Mouse (Mus musculus): ENCODE data around the gene Tef. TPM values are rescaled to one million over a fixed set of nuclear protein-coding genes. Genes with fewer than 3 reads are reported as not detected.

Gene Tef
- total RNA-seq (2023), result 22.0 TPM

DNA sequence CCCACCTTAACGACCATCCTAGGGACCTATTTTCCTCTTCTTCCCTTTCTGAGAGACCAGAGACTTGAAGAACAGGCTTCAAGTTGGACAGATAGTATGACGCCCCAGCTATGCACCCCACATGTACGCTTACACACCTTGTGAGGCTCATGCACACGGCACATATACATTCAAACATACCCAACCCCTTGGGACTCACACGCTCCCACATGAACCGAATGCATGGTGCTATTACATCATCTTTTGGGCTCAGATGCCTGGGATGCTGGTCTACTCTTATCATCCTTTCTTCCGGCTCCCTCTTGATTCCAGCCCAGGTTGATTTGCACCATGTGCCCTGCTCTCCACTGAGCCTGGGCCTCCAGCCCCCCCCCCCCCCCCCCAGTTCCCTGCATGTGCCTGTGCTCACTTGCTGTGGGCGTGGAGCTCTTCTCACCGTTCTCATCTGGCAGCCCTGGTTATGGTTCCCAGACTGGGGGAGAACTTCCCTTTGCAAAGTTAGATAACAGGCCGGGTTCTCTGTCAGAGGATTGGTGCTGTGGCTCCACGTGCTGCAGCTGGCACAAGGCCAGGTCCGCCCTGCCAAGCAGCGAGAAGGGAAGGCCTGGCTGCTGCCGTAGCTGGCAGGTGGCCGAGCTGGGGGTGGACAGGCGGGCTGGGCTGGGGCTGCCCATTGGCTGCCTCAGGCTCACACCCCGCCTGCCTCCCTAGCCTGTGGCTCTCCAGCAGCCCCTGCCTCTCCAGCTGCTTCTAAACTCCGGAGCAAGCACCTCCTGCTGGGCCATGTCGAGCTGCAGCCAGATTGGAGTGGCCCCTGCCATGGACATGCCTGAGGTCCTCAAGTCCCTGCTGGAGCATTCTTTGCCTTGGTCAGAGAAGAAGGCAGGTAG is at the start of gene Tef:
Tef (plus strand) TSS at position 421 of the 890 bp plus-strand sequence.

DNA sequence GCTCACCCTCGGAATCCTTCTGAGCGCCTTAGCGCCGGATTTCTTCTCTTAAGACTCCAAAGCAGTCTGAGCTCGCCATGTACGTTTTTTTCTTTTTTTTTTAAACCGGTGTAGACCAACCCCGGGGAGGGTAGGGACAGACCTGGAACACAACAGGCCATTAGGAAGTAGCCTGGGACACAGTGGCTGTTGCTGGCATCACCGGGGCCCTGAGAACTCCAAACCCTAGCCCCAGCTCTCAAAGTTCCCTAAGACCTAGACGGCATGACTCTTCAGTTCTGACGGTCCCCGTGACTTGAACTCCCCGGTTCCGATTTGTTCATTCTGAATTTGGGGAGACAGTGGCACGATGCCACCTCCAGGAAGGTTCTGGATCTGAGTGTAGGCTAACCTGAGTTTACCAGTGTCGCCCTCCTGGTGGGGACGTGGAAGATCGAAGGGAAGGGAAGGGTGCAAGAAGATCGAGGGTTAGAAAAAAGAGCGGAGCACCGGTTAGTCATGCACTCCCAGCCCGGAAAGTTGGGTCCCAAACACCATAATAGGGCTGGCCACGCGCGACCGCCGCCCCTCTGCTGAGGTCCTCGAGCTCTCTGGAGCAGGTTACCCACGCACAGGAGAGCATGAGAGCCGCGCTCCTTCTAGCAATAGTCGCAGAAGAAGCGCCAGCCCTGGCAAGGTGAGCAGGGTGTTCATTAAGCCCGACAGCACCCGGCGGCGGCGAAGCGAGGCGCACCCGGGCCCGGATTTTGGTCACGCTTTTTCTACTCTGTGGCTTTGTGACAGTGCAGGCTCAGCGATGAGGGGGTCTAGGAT is 56.5 kb downstream of the Tef start, which contains the start of gene Tob2:
Tob2 (minus strand) TSS at position 280 of the 813 bp plus-strand sequence.

DNA sequence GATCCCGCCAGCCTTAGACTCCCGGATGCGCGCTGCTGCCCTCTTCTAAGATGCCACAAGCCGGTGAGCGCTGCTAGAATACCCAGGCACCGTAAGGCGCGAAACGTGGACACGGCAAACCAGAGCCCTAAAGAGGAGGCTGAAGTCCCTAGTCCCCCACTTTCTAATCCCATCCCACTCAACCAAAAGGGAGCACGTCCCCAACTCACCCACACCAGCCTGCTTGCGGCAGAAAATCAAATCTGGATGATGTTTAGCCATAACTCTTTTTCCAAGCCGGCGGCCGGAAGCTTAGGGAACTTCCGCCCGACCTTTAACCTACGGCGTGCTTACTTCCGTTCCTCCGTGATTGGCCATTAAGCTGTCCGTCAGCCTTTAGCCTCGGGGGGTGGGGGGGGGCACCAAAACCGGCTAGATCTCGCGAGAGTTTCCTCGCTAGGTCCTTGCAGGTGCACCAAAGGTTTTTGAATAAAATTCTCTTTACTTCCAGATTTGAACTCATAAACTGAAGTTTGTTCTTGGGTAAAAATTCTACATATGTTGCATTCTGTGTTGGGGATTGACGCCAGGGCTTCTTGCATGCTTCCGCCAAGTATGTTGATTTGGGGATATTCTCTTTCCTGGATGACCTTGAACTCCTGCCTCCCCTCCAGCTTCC is 69.5 kb downstream of the Tef start, which contains the start of gene Phf5a:
Phf5a (minus strand) TSS at position 308 of the 658 bp plus-strand sequence.

DNA sequence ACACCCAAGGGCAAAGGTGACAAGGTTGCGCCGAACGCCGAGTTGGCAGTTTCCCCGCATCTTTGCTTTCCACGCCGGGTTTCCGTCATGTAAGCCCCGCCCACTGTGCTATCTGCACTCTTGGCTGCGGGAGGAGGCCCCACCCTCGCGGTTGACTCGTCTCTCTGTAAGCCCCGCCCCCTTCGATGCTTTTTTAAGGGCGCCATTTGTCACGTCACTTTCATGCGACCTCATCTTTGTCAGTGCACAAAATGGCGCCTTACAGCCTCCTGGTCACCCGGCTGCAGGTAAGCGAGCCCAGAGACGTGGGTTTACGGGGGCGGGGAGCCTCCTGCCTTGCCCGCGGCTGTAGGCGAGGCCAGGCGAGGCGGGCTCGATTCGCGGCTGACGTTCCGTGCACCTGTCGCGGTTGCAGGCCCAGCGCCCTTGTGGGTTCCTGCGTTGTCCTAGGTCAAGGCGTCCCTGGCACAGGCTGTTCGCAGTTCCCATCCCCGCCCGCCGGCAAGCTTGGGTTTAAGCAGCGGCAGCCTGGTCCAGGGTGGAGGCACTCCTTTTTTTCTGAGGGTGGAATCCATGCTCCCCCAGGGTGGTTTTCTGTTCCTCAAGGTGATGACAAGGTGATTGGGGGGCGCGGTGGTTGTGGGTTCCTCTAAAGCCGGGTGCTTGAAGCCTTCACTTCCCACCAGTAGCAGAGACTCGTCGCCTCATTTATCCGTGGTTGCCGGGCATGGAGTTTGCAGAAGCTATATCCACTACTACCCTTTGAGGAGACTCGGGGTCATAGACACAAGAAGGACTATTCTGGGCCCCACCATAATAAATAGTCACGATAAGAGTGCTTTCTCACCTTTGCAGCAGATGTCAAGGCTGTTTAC is 70.3 kb downstream of the Tef start, which contains the start of gene Aco2:
Aco2 (plus strand) TSS at position 48 of the 875 bp plus-strand sequence.

Other genes with a start within 250 kb of the Tef start
- 129 TPM for gene Ep300, start 217.1 kb upstream of the Tef start, total RNA-seq (2023)
- gene L3mbtl2, start 138.5 kb upstream of the Tef start, total RNA-seq (2023), result 45.8 TPM
- gene Chadl, start 105.1 kb upstream of the Tef start, total RNA-seq (2023), result not detected
- gene Zc3h7b, start 57.4 kb upstream of the Tef start, total RNA-seq (2023), result 18.7 TPM
- gene Rangap1, start 56.9 kb upstream of the Tef start, total RNA-seq (2023), result 74.5 TPM
- gene Tob2, start 56.4 kb downstream of the Tef start, total RNA-seq (2023), result 97.9 TPM
- gene Phf5a, start 69.5 kb downstream of the Tef start, total RNA-seq (2023), result 69.0 TPM
- 134 TPM for gene Aco2, start 69.9 kb downstream of the Tef start, total RNA-seq (2023)
- 12.4 TPM for gene Polr3h, start 123.8 kb downstream of the Tef start, total RNA-seq (2023)
- not detected for gene Csdc2, start 134.3 kb downstream of the Tef start, total RNA-seq (2023)
- 19.6 TPM for gene Pmm1, start 158.5 kb downstream of the Tef start, total RNA-seq (2023)
- gene 1700029P11Rik, start 178.1 kb downstream of the Tef start, total RNA-seq (2023), result not detected
- gene Xrcc6, start 185.4 kb downstream of the Tef start, total RNA-seq (2023), result 35.7 TPM
- gene Desi1, start 231.4 kb downstream of the Tef start, total RNA-seq (2023), result 23.9 TPM
- 93.2 TPM for gene Snu13, start 245.2 kb downstream of the Tef start, total RNA-seq (2023)

Data from CD4-positive naive resting alpha-beta T cell, adult 57 days (primary cell).